Mouse (Mus musculus): ENCODE results near the gene Poc1a.

GRCm38 (mm10) chr9:106269076-106269788, 11.6 kb upstream of the Poc1a start:
- TF ChIP-seq CTCF (conservative IDR thresholded peaks at IDR 0.05; ENCODE audit: low read length) (no peak), POU5F1 (IDR thresholded peaks at IDR 0.05; ENCODE audit: borderline replicate concordance, low read length) (no peak), NANOG (IDR thresholded peaks at IDR 0.05; ENCODE audit: borderline replicate concordance, low read length) (no peak)

Measured in E14TG2a.4 (cell line).